Mouse (Mus musculus): ENCODE data around the gene Pcsk4.

The Pcsk4 gene

DNA sequence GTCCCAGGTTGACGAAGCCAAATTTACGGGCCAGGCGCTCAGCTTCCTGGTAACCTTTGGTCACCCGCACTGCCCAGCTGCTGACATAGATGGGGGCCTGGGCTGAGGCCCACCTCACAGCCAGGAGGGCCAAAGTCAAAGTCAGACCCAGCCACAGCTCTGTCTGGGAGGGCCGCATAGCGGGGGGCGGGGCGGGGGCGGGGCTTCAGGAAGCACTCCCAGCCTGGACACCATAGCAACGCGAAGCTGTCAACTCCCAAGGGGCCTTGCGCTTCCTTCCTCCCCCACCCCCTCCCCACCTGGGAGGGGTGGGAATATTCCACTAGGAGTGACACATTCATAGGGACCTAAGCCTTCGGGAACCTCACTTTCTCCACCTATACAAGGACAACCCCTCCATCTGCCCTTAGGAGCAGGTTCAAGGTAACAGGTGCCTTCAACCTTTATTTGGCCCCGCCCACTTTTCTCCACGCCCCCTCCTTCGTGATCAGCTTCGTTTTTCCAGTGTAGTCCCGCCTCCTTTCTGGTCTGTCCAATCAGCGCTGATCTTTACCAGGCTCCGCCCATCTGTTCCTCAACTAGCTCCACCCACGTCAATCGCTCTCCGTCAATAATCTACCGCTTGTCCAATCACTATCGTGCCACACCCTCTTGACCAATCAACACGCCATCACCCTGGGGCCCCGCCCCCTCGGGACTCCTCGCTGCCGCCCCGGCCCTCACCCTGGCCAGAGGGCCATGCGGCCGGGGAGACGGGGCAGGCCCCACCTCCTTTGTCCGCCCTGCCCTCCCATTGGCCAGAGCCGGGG is at the start of gene Pcsk4, which contains the start of gene Reep6:
Pcsk4 (minus strand) TSS at position 226 of the 809 bp plus-strand sequence.
Reep6 (plus strand) TSS at position 681 of the 809 bp plus-strand sequence.
- peak; percentile 97 for DNase-seq (ENCODE audit: low read depth, low spot score)

DNA sequence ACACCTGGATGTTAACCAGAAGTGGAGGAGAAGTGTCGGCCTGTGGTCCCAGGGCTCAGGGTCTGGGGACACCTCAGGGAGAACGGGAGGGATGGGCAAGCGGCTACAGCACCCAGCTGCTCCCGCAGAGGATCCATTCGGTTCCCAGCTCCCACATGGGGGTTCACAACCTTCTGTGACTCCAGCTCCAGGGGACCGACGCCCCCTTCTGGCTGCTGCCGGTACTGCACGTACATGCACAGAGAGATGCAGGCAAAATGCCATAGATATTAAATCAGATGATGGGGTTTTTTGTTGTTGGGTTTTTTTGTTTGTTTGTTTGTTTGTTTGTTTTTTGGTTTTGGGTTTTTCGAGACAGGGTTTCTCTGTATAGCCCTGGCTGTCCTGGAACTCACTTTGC is 48.4 kb upstream of the Pcsk4 start:
- DNase-seq (ENCODE audit: low read depth, low spot score), result no peak

DNA sequence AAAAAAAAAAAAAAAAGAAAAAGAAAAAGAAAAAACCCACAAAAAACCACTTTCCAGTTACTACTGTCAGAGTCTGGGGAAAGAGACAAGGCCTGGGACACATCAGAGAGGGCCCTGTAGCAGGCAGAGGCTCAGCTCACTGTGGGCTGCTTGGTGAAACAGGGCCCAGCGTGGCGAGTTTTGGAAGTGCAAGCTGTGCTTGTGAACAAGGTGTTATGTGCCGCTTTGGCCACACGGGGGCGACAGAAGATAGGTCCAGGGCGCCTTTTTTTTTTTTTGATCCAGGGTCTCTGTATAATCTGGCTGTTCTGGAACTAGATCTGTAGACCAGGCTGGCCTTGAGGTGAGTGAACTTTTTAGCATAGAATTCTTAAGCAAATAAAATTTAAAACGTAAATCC is 46.9 kb upstream of the Pcsk4 start:
- peak; percentile 95 for DNase-seq (ENCODE audit: low read depth, low spot score)

DNA sequence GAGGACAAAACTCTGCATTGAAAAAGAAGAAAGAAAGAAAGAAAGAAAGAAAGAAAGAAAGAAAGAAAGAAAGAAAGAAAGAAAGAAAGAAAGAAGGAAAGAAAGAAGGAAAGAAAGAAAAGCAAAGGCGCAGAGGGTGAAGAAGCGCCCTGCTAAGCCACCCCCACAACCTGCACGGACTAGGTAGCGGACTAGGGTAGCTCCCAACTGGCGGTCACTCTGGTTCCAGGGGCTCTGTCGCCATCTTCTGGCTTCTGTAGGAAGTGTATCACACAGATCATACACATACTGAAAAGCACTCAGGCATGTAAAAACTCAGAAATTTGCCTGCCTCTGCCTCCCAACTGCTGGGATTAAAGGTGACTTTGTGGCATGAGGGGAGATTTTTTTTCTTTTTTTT is 44.8 kb upstream of the Pcsk4 start:
- peak; percentile 71 for DNase-seq (ENCODE audit: low read depth, low spot score)

DNA sequence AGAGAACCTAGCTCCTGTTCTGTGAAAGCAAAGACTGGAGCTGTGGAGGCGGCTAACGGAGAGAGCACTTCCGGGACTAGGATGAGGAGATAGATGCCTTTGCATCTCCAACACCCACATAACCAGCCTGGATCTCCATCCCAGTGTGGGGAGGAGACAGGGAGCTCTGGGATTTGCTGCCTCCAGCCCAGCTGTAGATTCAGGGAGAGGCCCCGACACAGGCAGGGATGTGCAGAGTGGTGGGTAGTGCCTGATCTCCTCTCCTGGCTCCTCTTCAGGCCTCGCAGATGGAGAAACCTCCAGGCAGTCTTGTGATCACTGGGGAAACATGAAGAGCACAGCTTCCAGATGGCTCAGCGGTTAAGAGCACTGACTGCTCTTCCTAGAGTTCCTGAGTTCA is 43.4 kb upstream of the Pcsk4 start:
- DNase-seq (ENCODE audit: low read depth, low spot score), result no peak

DNA sequence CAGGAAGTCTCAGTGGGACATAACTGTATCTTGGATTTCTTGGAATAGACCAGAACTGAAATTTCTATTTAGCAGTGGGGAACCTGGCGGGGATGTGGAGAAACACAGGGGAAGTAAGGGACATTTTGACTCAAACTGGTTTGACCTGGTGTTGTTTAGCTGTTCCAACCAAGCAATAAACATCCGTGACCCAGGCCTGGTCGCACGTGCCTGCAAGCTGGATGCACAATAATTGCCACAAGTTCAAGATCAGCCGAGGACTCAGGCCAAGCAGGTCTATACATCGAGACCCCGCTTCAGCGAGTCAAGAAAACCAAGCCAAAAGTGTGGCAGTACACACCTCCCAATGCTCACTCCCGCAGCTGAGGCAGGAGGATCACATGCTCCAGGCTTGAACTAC is 42.7 kb upstream of the Pcsk4 start:
- no peak for DNase-seq (ENCODE audit: low read depth, low spot score)

DNA sequence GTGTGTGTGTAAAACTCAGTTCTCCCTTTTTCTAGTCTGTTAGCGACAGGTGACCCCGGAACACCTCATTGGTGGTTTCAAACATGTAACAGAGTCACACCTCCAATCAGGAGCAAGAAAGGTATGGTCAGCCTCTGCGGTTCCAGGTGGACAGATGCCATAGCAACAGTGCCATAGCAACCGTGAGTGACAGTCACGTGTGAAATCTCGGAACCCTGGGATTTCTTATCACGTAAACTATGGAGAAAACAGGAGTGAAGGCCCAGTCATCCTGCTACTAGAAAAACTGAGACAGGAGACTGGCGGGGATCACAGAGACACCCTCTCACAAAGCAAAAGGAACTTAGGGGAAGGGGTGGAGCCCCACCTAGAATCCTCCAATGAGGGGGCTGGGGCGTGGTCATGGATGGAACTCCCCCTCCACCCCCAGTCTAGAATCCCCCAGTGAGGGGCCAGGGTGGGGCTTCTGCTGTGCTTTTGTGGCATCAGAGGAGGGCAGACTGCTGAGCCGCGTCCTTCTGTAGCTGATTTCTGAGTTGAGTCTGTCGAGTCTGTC is 42.2 kb upstream of the Pcsk4 start:
- DNase-seq (ENCODE audit: low read depth, low spot score), result peak; percentile 72

DNA sequence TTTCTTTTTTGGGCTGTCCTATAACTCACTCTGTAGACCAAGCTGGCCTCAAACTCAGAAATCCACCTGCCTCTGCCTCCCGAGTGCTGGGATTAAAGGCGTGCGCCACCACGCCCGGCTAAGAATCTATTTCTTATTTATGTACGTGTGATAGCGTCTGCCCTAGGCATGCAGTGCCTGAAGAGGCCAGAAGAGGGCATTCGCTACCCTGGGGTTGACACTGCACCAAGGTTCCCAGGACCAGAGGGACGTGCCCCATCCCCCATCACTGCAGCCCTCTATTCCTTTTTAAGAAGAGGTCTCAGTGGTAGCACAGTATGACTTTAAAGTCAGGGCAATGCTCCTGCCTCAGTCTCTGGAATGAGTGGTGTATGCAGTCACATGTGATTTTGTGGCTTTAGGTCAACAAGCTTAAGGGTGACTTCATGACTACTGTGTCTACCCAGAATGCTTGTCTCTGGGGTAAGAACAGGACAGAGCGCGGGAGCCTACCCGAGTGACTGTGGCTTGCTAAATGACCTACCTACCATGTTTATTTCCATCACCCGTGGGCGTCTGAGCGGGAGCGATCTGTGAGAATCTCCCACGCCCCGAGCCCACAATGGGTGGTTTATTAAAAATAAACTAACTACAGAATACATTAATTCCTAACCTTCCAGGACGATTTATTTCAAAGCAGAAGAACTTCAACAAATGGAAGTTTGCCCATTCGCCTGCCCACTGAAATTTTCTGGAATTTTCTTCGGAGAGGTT is 40.9 kb upstream of the Pcsk4 start:
- no peak for DNase-seq (ENCODE audit: low read depth, low spot score)

DNA sequence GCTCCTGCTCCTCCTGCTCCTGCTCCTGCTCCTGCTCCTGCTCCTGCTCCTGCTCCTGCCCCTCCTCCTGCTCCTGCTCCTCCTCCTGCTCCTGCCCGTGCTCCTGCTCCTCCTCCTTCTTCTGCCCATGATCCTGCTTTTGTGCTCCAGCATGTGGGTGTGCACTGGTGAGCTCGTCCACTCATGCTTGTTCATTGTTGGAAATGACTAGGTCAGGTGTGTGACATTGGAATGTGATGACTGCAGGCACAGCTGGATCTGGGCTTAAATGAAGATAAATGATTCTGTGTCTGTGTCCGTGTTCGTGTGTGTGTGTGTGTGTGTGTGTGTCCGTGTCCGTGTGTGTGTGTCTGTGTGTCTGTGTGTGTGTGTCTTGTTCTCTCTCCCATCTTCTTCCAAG is 39.1 kb upstream of the Pcsk4 start:
- DNase-seq (ENCODE audit: low read depth, low spot score), result no peak

DNA sequence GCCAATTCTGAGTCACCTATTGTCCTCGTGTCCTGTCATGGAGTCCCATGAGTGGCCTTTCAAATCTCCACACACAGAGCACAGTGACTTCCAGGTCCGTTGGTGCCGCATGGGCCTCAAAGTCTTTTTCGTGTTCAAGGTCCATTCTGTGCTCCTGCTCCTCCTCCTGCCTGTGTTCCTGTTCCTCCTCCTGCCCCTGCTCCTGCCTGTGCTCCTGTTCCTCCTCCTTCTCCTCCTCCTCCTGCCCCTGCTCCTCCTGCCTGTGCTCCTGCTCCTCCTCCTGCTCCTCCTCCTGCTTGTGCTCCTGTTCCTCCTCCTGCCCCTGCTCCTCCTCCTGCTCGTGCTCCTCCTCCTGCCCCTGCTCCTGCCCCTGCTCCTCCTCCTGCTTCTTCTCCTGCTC is 38.7 kb upstream of the Pcsk4 start:
- DNase-seq (ENCODE audit: low read depth, low spot score), result no peak

DNA sequence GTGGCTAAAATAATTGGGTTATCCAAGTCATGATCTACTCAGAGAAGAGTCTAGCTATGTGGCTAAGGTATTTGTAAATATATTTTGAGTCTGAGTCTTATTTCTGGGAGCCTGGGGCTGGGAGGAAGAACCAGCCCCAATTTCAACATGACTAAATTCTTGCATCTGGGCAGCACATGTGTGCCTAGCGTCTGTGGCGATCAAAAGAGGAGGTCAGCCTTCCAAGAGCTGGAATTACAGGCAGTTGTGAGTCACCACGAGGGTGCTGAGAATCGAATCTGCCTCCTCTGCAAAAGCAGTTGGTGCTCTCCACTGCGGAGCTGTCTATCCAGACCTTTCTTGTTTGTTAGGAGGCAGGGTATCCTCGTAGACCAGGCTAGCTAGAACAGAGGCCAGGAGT is 36.4 kb upstream of the Pcsk4 start:
- DNase-seq (ENCODE audit: low read depth, low spot score), result no peak

DNA sequence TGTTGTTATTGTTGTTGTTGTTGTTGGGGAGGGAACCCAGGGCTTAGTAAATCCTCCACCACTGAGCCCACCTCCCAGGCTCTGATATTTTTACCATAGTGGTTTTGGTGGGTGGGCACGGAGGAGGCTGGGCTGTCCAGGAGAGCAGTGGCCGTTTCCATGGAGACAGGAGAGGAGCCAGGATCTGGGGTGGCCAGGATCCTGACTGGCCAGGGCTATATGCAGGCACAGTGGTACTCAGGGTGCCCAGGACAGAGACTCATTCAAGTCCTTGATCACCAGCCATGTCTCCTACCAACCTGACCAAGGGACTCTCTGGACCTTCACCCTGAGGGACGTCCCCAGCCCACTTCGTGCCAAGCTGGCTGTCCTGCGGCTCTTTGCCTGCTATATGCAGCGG is 34.4 kb upstream of the Pcsk4 start:
- no peak for DNase-seq (ENCODE audit: low read depth, low spot score)

DNA sequence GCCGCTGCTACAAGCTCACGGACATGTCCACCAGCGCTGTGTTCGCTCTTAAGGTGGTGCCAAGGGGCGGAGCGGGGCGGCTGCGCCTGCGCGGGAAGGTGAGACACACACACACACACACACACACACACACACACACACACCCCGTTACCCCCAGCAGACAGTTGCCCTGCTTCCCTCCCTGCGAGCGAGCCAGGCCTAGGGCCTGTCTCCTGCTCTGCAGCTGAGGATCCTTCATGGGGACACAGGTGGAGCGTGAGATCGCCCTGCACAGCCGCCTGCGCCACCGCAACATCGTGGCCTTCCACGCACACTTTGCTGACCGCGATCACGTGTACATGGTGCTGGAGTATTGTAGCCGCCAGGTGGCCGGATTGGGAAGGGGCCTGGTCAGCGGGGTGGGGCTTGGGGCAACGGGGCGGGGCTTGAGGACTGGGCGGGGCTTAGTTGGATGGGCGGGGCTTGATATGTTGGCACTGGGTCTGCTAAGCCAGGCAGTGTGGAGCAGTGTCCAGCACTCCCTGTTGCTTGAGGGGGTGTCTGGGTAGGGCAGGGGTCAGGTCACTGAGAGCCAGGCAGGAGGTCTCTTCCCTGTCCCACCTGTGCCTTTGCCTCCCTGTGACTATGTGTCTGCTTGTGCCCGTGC is 28.8 kb upstream of the Pcsk4 start:
- DNase-seq (ENCODE audit: low read depth, low spot score), result no peak

DNA sequence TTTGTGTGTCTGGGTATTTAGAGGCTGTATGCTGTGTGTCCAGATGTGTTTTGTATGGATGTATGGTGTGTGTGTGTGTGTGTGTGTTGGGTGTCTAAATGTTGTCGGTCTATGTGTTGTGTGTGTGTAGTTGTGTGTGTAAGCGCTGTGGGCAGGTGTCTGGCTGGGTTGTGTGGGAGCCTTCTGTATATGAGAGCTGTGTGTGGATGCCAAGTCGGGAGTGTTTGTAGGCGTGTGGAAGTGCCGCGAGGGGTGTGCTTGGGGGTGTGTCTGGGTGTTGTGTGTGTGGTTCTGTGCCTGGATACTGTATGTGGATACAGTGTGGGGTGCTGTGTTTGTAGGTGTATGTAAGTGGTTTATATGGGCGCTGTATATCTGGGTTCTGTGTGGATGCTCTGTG is 28.0 kb upstream of the Pcsk4 start:
- no peak for DNase-seq (ENCODE audit: low read depth, low spot score)

DNA sequence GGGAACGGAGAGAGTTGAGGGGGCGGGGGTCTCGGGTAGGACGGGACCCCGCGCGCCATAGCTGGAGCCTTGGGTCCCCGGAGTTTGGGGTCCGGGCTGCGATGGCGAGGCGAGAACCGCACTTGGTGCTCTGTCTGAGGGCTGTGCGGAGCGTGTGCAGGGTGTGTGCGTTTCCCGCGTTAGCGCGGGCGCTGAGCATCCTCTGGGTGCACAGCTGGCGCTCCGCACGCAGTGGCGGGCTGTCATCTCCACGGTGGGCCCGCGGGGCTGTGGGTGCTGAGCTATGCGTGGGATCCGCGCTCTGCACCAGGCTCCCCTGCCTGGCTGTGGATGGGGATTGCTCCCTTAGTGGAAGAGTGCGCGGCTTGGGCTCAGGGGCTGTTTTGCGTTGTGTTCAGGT is 27.4 kb upstream of the Pcsk4 start:
- DNase-seq (ENCODE audit: low read depth, low spot score), result no peak

DNA sequence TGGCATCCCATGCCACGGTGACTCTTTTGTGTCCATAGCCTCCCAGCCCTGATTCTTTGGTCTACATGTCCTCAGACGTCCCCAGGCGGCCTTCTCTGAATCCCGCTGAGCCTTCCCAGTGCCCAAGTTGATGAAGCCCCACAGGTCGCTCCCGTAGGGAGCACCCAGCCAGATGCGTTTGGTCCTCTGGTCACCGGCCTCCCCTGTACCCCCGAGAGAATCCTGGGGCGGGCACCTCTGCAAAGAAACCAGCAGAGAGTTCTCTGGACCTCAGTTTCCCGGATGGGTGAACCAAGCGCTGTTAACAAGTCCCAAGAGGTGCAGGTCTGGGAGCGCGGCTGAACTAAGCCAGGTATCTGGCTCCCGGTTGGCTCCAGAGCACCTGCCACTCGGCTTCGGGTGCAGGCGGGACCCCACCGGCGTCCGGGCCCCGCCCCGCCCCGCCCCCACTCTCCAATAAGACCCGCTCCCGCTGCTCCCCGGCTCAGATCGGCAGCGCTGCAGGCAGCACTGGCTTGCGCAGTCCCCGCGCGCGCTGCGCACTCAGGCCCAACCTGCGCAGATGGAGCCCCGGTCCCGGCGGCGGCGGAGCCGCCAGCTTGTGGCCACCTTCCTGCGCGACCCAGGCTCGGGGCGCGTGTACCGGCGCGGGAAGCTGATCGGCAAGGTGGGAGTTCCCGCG is 26.8 kb upstream of the Pcsk4 start, which contains the start of gene Plk5:
Plk5 (plus strand) TSS at position 459 of the 682 bp plus-strand sequence.
- no peak for DNase-seq (ENCODE audit: low read depth, low spot score)

DNA sequence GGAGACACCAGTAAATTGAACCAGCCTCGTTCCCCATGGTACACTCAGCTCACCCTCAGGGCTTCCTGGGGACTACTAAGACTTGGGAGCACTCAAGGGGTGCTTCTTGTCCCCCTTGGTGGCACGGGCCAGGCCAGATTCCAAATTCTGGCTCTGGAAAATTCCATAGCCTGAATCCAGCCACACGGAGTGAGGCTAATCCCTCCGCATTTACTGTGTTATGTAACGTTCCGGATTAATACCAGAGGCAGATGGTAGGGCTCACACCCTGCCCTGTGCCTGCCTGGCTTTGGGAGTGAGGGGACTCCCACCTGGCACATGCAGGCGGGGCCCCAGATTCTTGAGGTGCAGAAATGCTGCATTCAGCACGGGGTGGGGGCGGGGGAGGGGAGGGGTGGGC is 26.1 kb upstream of the Pcsk4 start:
- no peak for DNase-seq (ENCODE audit: low read depth, low spot score)

DNA sequence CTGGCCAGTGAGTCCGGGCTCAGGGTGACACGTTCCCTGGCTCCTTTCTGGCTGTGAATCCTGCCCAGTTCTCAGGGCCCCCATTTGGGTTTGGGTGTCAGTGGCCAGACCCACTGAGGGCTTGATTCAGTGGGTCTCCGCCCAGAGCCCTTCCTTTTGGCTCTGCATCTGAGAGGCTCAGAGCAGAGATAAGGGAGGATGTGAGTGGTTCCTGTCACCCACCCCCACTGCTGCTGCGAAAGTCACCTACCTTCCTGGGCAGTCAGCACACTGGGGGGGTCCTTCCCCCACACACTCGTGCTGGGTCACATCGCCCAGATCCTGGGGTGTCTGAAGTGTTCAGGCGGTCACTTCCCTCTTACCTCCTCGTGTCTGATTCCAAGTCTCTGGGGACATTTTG is 23.4 kb upstream of the Pcsk4 start:
- no peak for DNase-seq (ENCODE audit: low read depth, low spot score)

DNA sequence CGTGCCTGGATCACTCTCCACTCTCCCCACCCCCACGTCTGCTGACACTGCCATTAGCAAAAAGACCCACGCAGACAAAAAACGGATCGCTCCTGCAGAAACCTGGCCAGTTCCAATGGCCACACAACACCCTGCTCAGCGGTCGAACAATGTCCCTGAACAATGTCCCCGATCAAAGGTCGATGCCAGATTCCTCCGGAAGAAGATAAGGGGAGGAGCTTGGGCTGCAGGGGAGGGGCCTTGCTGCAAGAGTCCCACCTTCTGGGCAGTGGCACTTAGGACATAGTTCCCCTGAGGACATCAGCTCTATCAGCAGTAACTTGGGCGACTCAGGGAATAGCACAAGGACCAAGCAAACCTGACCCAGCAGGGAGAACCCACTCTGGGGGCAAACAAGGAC is 22.6 kb upstream of the Pcsk4 start:
- no peak for DNase-seq (ENCODE audit: low read depth, low spot score)

DNA sequence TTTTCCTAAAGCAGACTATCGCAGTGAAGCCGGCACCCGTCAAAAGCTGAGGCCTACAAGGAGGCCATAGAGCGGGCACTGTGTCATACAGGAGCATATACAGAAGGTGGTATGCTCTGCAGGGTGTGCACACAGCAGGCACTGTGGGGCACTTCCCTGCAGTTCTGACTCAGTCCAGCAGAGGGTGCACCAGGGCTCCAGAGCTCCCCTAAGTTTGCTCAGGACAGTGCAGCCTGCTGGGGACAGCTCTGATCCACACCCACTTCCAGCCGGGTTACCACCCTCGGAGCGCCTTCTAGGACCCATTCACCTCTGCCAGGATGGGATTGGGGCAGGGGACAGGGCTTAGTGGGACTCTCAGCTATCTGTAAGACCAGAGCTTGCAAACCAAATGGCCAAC is 21.0 kb upstream of the Pcsk4 start:
- peak; percentile 89 for DNase-seq (ENCODE audit: low read depth, low spot score)

DNA sequence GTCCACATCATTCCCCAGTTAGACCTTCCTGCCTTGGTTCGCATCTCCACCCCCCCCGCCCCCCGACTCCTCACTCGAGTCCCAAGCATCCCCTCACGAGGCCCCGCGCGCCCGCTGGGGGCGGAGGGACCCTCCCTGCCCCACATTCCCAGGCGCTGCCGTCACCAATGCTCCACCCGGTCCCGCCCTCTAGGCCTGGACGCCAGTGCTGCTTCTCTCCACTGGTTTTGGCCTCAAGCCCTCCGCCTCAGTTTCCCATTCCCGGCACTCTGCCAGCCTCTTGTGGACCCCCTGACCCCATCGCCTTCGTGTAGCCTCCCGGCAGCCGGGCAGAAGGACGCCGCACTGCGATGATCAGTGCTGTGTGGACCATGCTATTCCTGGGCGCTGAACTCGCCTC is 19.7 kb upstream of the Pcsk4 start:
- no peak for DNase-seq (ENCODE audit: low read depth, low spot score)
